Mouse (Mus musculus) heart, embryonic 16.5 days (tissue): ENCODE data around the gene Mid1. TPM values are rescaled to one million over a fixed set of nuclear protein-coding genes. Genes with fewer than 3 reads are reported as not detected.
"Not testable (repeated sequence)": the region's sequence is repeated elsewhere in the genome, so short reads cannot be mapped to it uniquely, and the experiment has no call there.

Source experiments
- ATAC-seq: fragments of 200-750 bp; cut with Nextera tagmentation; replicated peaks from 2 replicates; pipeline ENCODE4 v1.8.0; 2017; ENCODE audit warnings: moderate number of reproducible peaks; ENCODE audit not compliant: insufficient read depth, low FRiP score; ENCODE audit errors: extremely low read depth
- H3K27ac ChIP-seq: fragments of 300-500 bp; sonication (generic); 2 replicates; pipeline ENCODE4 v1.5.1; 2014; ENCODE audit warnings: mild to moderate bottlenecking, low read length, control low read depth, moderate library complexity
- H3K27me3 ChIP-seq: fragments of 300-500 bp; sonication (generic); 2 replicates; pipeline ENCODE4 v1.6.1; 2014; ENCODE audit warnings: low read length, mixed read lengths; ENCODE audit not compliant: control insufficient read depth, insufficient read depth
- H3K36me3 ChIP-seq: fragments of 300-500 bp; sonication (generic); 2 replicates; pipeline ENCODE4 v1.6.1; 2014; ENCODE audit not compliant: control insufficient read depth, insufficient read depth
- H3K4me1 ChIP-seq: fragments of 300-500 bp; sonication (generic); 2 replicates; pipeline ENCODE4 v1.6.1; 2014; ENCODE audit warnings: low read length, mixed read lengths; ENCODE audit not compliant: control insufficient read depth, insufficient read depth
- H3K4me2 ChIP-seq: fragments of 300-500 bp; sonication (generic); 2 replicates; pipeline ENCODE4 v1.6.1; 2014; ENCODE audit warnings: low read depth, mild to moderate bottlenecking, control low read depth, low read length
- H3K4me3 ChIP-seq: fragments of 300-500 bp; sonication (generic); 2 replicates; pipeline ENCODE4 v1.5.1; 2014; ENCODE audit warnings: mild to moderate bottlenecking, control low read depth, low read length
- H3K9ac ChIP-seq: fragments of 300-500 bp; sonication (generic); 2 replicates; pipeline ENCODE4 v1.6.1; 2014; ENCODE audit warnings: low read length, control low read depth
- H3K9me3 ChIP-seq: fragments of 300-500 bp; sonication (generic); replicated peaks from 2 replicates; pipeline ENCODE4 v1.6.1; 2016; ENCODE audit warnings: low read length; ENCODE audit not compliant: control insufficient read depth
- WGBS: fragments of 180-500 bp; shearing (Covaris S2); extraction: QIAGEN DNeasy Blood & Tissue Kit; methylation state at CpG from one replicate; pipeline ENCODE4 v1.1.7; 2014; 5-methylcytosine and 5-hydroxymethylcytosine counted together
- polyA plus RNA-seq: library from polyadenylated mRNA; unstranded; fragments of >200 nt; fragmentation: Nextera tagmentation; extraction: Ambion mirVana; gene quantifications from 2 replicates; pipeline ENCODE4 v1.2.1, GENCODE M21; 2015

The Mid1 gene
- polyA plus RNA-seq, 1 experiment from 2014 or later: 6.2 TPM

DNA sequence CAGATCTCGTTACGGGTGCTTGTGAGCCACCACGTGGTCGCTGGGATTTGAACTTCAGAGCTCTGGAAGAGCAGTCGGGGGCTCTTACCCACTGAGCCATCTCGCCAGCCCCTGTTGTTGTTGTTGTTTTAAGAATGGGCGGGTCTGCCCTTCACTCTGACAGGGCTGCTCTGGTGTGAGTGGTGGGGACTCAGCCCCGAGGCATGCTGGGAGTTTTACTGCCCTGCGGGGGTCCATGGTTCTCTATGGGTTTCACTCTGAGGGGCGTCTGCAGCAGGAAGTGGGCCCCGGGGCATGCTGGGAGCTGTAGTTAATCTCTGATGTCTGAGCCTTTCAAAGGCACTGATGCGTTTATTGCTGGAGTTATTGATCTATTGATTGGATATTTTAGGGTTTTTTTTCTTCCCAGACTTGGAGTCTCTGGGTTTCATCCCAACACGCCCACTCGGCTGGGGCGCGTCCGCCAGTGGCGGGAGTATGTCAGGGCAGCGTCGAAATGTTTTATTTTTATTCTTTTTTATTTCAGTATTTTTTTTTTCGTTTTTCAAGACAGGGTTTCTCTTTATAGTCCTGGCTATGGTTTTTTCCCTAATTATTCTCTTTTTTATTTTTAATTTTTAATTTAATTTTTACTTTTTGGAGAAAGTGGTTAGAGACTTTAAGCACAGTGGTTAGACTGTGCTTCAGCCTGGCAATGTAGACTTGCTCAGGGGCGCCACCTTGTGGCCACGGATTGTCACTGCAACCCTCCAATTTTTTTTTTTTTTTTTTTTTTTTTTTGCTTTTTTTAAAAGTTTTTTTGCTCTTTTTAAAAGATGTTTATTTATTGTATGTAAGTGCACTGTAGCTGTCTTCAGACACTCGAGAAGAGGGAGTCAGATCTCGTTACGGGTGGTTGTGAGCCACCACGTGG, 332.6 kb downstream of the Mid1 start:
- peak overlapping the region; percentile 1; the same call in 1 of the 2 replicates for H3K4me2 ChIP-seq

DNA sequence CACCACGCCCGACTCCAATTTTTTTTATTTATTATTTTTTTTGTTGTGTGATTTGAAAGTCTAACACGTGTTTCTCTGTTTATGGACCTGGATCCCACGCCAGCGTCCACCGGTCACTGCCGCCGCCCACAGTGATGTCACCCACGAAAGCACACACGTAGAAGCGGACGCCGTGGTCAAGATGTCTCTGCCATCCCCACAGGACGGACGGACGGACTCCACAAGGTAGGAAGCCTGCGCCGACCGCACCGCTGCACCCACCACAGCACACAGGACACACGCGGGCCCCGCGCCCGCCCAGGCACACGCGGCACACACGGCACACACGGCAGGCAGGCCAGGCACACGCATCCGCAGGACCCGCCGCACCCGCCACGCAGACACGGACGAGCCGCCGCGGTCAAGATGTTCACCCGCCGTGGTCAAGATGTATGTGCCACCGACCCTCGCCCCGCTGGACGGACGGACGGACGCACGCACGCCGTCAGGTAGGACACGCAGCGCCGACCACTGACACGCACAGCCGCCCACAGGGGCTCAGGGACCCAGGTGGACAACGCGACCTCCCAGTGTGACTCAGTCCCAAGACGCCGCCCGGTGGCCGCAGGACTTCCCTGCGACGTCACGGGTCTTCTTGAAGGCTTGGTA, 333.7 kb downstream of the Mid1 start:
- H3K36me3 ChIP-seq: peaks cover 28% of the 10 kb centered on the region
- peak; percentile 76 for ATAC-seq

More for the DNA sequence above, 332.6 kb downstream of the Mid1 start:
- 56% methylated on average over 27 of the region's 27 CpGs for WGBS
- 0 out of 2 replicates have a peak overlapping the region, but pooled peaks have one; percentile 1 for H3K27ac ChIP-seq
- H3K4me1 ChIP-seq, H3K27me3 ChIP-seq, H3K9ac ChIP-seq: not testable (repeated sequence)
- peaks cover 28% of the 10 kb centered on the region for H3K9me3 ChIP-seq
- peak overlapping the region; percentile 6; the same call in 1 of the 2 replicates for H3K4me3 ChIP-seq
- ATAC-seq: peak; percentile 66
- H3K36me3 ChIP-seq: peaks cover 28% of the 10 kb centered on the region

DNA sequence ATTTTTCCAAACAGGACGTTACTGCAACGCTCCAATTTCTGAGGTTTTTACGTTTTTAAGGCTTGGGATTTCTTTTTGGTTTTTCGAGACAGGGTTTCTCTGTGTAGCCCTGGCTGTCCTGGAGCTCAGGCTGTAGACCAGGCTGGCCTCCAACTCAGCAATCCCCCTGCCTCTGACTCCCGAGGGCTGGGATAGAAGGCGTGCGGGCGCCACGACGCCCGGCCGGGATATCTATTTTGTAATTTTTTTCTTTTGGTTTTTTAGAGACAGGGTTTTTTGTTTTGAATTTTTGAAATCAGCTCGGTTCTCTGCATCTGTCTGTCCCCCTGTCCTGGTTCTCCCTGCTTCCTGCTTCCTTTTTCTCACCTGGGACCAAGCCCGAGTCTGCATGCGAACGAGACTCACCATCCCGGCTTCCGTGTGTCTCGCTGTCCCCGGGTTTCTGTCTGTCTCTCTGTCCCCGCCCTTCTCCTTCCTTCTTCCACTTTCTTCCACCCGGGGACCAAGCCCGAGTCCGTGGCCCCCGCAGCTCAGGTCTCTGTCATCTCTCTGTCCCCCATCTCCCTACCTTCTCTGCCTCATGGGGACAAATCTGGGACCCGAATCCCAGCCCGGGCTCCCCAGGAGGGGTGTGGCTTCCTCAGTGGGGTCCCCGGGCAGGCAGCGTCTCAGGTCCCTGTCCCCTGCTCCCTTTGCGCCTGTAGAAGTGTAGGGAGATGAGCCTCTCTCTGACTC, 334.4 kb downstream of the Mid1 start:
- Histone ChIP-seq H3K36me3 (peaks cover 28% of the 10 kb centered on the region), H3K9me3 (peaks cover 28% of the 10 kb centered on the region)
- not testable (repeated sequence) for H3K27me3 ChIP-seq, H3K27ac ChIP-seq, H3K4me3 ChIP-seq, H3K4me2 ChIP-seq, H3K4me1 ChIP-seq, H3K9ac ChIP-seq
- peak; percentile 47 for ATAC-seq
- WGBS: 81% methylated on average over 30 of the region's 30 CpGs

More for the DNA sequence above, 333.7 kb downstream of the Mid1 start:
- not testable (repeated sequence) for H3K27ac ChIP-seq, H3K27me3 ChIP-seq, H3K4me2 ChIP-seq, H3K4me3 ChIP-seq, H3K9ac ChIP-seq, H3K4me1 ChIP-seq
- WGBS: 85% methylated on average over 66 of the region's 66 CpGs
- H3K9me3 ChIP-seq: peaks cover 28% of the 10 kb centered on the region

DNA sequence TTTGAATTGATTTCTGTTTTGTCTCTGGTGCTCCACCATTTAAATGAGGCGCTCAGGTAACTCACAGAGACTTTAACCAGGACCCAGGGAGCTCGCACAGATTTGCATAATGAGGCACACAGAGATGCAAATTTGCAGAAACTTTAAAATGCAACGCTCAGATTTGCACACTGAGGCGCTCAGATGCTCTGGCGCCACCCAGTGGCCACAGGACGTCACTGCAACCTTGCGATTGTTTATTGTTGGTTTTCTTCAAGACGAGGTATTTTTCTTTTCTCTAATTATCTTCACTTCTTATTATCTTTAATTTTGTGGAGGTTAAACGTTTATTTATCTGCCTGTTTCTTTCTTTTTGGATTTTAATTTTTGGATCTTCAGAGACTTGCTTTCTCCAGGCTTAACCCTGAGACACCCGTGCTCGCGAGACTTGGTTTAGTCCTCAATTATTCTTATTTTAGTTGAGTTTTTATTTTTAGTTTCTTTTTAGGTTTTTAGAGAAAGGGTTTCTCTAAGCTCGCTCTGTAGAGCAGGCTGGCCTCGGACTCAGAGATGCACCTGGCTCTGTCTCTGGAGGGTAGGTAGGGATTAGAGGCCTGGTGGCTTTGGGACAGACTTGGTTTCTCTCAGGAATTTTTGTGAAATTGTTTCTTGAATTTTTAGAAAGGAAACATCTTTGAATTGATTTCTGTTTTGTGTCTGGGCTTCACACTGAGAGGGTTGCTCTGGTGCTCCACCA, 335.1 kb downstream of the Mid1 start:
- not testable (repeated sequence) for ATAC-seq, H3K4me1 ChIP-seq, H3K27me3 ChIP-seq, H3K4me2 ChIP-seq, H3K27ac ChIP-seq, H3K4me3 ChIP-seq, H3K9ac ChIP-seq
- Histone ChIP-seq H3K9me3 (peaks cover 28% of the 10 kb centered on the region), H3K36me3 (peaks cover 28% of the 10 kb centered on the region)
- WGBS: 55% methylated on average over 14 of the region's 14 CpGs

DNA sequence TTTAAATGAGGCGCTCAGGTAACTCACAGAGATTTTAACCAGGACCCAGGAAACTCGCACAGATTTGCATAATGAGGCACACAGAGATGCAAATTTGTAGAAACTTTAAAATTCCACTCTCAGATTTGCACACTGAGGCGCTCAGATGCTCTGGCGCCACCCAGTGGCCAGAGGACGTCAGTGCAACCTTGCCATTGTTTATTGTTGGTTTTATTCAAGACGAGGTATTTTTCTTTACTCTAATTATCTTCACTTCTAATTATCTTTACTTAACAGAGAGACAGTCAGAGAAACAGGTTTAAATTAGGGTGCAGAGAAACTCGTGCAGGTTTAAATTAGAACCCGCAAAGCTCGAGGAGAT, 335.7 kb downstream of the Mid1 start:
- WGBS: 44% methylated on average over 9 of the region's 9 CpGs
- not testable (repeated sequence) for H3K27ac ChIP-seq
- H3K36me3 ChIP-seq: peaks cover 28% of the 10 kb centered on the region

DNA sequence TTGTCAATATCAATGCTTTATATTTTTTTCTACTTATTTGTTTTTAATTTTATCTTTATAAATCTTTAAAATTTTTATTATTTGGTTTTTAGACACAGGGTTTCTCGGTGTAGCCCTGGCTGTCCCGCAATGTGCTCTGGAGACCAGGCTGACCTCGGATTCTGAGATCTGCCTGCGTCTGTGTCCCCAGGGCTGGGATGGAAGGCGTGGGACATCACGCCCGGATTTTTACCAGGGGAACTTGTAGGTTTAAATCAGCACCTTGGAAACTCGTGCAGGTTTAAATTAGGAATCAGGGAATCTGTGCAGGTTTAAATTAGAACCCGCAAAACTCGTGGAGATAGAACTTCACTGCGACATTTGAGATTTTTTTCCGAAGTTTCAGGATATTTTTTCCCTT, 336.2 kb downstream of the Mid1 start:
- H3K9me3 ChIP-seq: peaks cover 28% of the 10 kb centered on the region
- H3K27me3 ChIP-seq, H3K27ac ChIP-seq, H3K4me1 ChIP-seq, ATAC-seq, H3K4me3 ChIP-seq, H3K9ac ChIP-seq, H3K4me2 ChIP-seq: not testable (repeated sequence)
- WGBS: 75% methylated on average over 12 of the region's 12 CpGs
- peaks cover 28% of the 10 kb centered on the region for H3K36me3 ChIP-seq

More for the DNA sequence above, 335.7 kb downstream of the Mid1 start:
- not testable (repeated sequence) for H3K4me2 ChIP-seq, H3K9ac ChIP-seq, H3K4me3 ChIP-seq, H3K27me3 ChIP-seq, ATAC-seq, H3K4me1 ChIP-seq
- H3K9me3 ChIP-seq: peaks cover 28% of the 10 kb centered on the region

DNA sequence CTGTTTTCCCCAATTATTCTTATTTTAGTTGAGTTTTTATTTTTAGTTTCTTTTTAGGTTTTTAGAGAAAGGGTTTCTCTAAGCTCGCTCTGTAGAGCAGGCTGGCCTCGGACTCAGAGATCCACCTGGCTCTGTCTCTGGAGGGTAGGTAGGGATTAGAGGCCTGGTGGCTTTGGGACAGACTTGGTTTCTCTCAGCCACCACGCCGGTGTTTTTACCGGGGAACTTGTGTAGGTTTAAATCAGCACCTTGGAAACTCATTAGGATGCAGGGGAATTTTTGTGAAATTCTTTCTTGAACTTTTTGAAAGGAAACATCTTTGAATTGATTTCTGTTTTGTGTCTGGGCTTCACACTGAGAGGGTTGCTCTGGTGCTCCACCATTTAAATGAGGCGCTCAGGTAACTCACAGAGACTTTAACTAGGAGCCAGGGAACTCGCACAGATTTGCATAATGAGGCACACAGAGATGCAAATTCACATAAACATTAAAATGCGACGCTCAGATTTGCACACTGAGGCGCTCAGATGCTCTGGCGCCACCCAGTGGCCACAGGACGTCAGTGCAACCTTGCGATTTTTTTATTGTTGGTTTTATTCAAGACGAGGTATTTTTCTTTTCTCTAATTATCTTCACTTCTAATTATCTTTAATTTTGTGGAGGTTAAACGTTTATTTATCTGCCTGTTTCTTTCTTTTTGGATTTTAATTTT, 336.9 kb downstream of the Mid1 start:
- H3K4me2 ChIP-seq, H3K9ac ChIP-seq, H3K4me3 ChIP-seq, H3K4me1 ChIP-seq, H3K27me3 ChIP-seq, ATAC-seq, H3K27ac ChIP-seq: not testable (repeated sequence)
- WGBS: 49% methylated on average over 15 of the region's 15 CpGs
- Histone ChIP-seq H3K9me3 (peaks cover 28% of the 10 kb centered on the region), H3K36me3 (peaks cover 28% of the 10 kb centered on the region)
